Mouse (Mus musculus) neural tube, embryonic 10.5 days (tissue): ENCODE data around the gene Hepacam.

Source experiments
- DNase-seq: peaks from one replicate; pipeline ENCODE4 v3.0.0-alpha.2; 2017; ENCODE audit warnings: low spot score; ENCODE audit errors: extremely low spot score

Gene Hepacam

GRCm38 (mm10) chr9:37367301-37368080 is at the start of gene Hepacam:
Gene Hepacam (plus strand): TSS chr9:37367351.
- no peak for DNase-seq

GRCm38 (mm10) chr9:37329456-37329855 is 37.7 kb upstream of the Hepacam start:
- no peak for DNase-seq

- no peak for DNase-seq
Observed at GRCm38 (mm10) chr9:37345406-37345805, 21.7 kb upstream of the Hepacam start.

- DNase-seq = no peak
Observed at GRCm38 (mm10) chr9:37347184-37347987, 19.8 kb upstream of the Hepacam start.

GRCm38 (mm10) chr9:37347988-37348642 is 19.0 kb upstream of the Hepacam start, which contains the start of gene Ccdc15:
Gene Ccdc15 (minus strand): TSS chr9:37348432.
- peak; percentile 97 for DNase-seq

GRCm38 (mm10) chr9:37349050-37349449 is 18.1 kb upstream of the Hepacam start:
- no peak for DNase-seq

GRCm38 (mm10) chr9:37351266-37351665 is 15.9 kb upstream of the Hepacam start:
- DNase-seq = no peak

GRCm38 (mm10) chr9:37354485-37354884 is 12.7 kb upstream of the Hepacam start:
- DNase-seq = no peak

- no peak for DNase-seq
Observed at GRCm38 (mm10) chr9:37358713-37359330, 8.3 kb upstream of the Hepacam start.

- DNase-seq = peak; percentile 51
Observed at GRCm38 (mm10) chr9:37359331-37360220, 7.6 kb upstream of the Hepacam start.

GRCm38 (mm10) chr9:37362084-37362483 is 5.1 kb upstream of the Hepacam start:
- DNase-seq = no peak

GRCm38 (mm10) chr9:37362881-37363280 is 4.3 kb upstream of the Hepacam start:
- DNase-seq = no peak

- DNase-seq = no peak
Observed at GRCm38 (mm10) chr9:37363551-37363950, 3.6 kb upstream of the Hepacam start.

- DNase-seq = no peak
Observed at GRCm38 (mm10) chr9:37364392-37364791, 2.8 kb upstream of the Hepacam start.

- DNase-seq = no peak
Observed at GRCm38 (mm10) chr9:37365706-37366105, 1.4 kb upstream of the Hepacam start.

- DNase-seq = no peak
Observed at GRCm38 (mm10) chr9:37368081-37368830, 1.1 kb downstream of the Hepacam start.

- no peak for DNase-seq
Observed at GRCm38 (mm10) chr9:37368860-37369259, 1.7 kb downstream of the Hepacam start.

GRCm38 (mm10) chr9:37371232-37371801 is 4.2 kb downstream of the Hepacam start:
- DNase-seq = no peak

- no peak for DNase-seq
Observed at GRCm38 (mm10) chr9:37375718-37376117, 8.6 kb downstream of the Hepacam start.
